Mouse (Mus musculus): ENCODE results near the gene 4930432K21Rik. TPM values are rescaled to one million over a fixed set of nuclear protein-coding genes. Genes with fewer than 3 reads are reported as not detected.

Gene 4930432K21Rik
- total and polyA plus RNA-seq, 2 experiments from 2014 or later, result 2.2 to 5.7 TPM

GRCm38 (mm10) chr8:84210167-84210791 is 62.5 kb downstream of the 4930432K21Rik start:
- Histone ChIP-seq H3K9ac (replicated peaks; ENCODE audit: low read length, poor library complexity, severe bottlenecking) (no peak overlapping the region), H3K27ac (ENCODE audit: low read depth, low read length) (no peak overlapping the region), H3K36me3 (ENCODE audit: insufficient read depth, low read length) (peaks cover 32% of the 10 kb centered on the region), H3K9me3 (ENCODE audit: low read length) (no peaks in the 10 kb centered on the region), H3K4me1 (ENCODE audit: insufficient read depth, low read length) (no peaks in the 10 kb centered on the region), H3K4me2 (ENCODE audit: low read depth, low read length, poor library complexity, severe bottlenecking) (peak overlapping the region; percentile 12; the same call in 1 of the 2 replicates), H3K4me3 (ENCODE audit: low read depth, low read length) (no peak overlapping the region), H3K27me3 (ENCODE audit: insufficient read depth, low read length) (no peaks in the 10 kb centered on the region)
- ATAC-seq (ENCODE audit: low FRiP score) (peak; percentile 28; the same call in 1 of the 2 replicates), DNase-seq (ENCODE audit: low spot score) (peak; percentile 83)
- 57% methylated on average over 34 of the region's 34 CpGs for WGBS
- peak; percentile 93 for TF ChIP-seq CTCF (IDR thresholded peaks at IDR 0.05)

DNA sequence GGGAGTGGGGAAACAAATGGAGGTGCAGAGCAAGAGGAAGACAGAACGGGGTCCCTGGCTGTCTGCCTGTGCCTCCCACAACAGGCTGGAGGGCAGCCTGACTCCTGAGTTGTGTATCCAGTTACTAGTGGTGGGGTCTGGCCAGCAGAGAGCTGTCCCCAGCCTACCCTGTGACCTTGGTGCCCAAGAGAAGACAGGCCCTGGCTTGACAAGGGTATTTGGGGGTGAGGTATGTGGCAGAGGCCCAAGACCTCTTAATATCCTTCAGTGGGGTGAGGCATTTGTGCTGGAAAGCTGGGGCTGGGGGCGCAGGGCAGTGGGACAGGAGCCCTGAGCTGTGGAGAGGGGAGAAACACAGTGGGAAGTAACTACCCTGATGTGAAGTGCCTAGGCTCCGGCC is 63.4 kb downstream of the 4930432K21Rik start:
- WGBS, result 96% methylated on average over 3 of the region's 3 CpGs
- no peak overlapping the region for H3K4me3 ChIP-seq (ENCODE audit: low read depth, low read length)
- H3K9me3 ChIP-seq (ENCODE audit: low read length), result no peaks in the 10 kb centered on the region
- H3K27ac ChIP-seq (ENCODE audit: low read depth, low read length), result no peak overlapping the region
- ATAC-seq (ENCODE audit: low FRiP score), result no peak
- no peak overlapping the region for H3K4me2 ChIP-seq (ENCODE audit: low read depth, low read length, poor library complexity, severe bottlenecking)
- DNase-seq (ENCODE audit: low spot score), result no peak
- no peaks in the 10 kb centered on the region for H3K27me3 ChIP-seq (ENCODE audit: insufficient read depth, low read length)
- H3K4me1 ChIP-seq (ENCODE audit: insufficient read depth, low read length), result no peaks in the 10 kb centered on the region
- H3K9ac ChIP-seq (replicated peaks; ENCODE audit: low read length, poor library complexity, severe bottlenecking), result no peak overlapping the region
- no peak for TF ChIP-seq CTCF (IDR thresholded peaks at IDR 0.05)
- H3K36me3 ChIP-seq (ENCODE audit: insufficient read depth, low read length), result peaks cover 41% of the 10 kb centered on the region

DNA sequence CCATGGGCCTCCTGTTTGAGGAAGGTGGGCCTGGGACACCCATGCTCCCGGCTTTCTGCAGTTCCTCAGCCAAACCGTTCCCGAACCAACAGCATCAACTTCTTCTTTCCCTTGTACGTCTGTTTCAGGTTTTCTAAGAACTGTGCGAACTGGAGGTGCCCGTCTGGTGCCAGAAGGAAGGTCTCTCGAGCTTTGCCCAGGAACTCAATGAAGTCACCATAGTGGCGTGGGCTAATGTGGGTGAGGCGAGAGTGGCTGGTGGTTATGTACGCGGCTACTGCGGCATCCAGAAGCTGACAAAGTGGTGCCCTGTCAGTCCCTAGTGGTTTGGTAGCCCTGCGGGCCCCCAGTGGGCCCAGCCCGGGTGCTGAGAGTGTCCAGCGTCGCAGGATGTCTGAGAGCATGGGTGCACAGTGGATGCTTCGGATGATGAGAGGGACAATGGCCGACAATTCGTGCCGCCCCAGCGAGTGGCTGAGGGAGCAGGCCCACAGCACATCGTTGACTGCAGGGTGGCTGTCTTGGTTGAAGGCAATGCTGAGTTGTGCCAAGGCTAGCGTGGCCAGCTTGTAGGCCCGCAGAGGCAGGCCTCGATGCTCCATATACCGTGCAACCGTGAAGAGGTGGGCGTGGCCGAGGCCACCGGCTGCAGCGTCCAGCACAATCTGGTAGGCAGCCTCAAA is 64.2 kb downstream of the 4930432K21Rik start:
- Histone ChIP-seq H3K9me3 (ENCODE audit: low read length) (no peaks in the 10 kb centered on the region), H3K4me2 (ENCODE audit: low read depth, low read length, poor library complexity, severe bottlenecking) (no peak overlapping the region), H3K4me3 (ENCODE audit: low read depth, low read length) (no peak overlapping the region), H3K36me3 (ENCODE audit: insufficient read depth, low read length) (peaks cover 49% of the 10 kb centered on the region), H3K9ac (replicated peaks; ENCODE audit: low read length, poor library complexity, severe bottlenecking) (no peak overlapping the region), H3K27me3 (ENCODE audit: insufficient read depth, low read length) (no peaks in the 10 kb centered on the region), H3K4me1 (ENCODE audit: insufficient read depth, low read length) (no peaks in the 10 kb centered on the region), H3K27ac (ENCODE audit: low read depth, low read length) (no peak overlapping the region)
- DNase-seq (ENCODE audit: low spot score) (no peak), ATAC-seq (ENCODE audit: low FRiP score) (no peak)
- WGBS, result 92% methylated on average over 31 of the region's 31 CpGs
- TF ChIP-seq CTCF (IDR thresholded peaks at IDR 0.05), result no peak

DNA sequence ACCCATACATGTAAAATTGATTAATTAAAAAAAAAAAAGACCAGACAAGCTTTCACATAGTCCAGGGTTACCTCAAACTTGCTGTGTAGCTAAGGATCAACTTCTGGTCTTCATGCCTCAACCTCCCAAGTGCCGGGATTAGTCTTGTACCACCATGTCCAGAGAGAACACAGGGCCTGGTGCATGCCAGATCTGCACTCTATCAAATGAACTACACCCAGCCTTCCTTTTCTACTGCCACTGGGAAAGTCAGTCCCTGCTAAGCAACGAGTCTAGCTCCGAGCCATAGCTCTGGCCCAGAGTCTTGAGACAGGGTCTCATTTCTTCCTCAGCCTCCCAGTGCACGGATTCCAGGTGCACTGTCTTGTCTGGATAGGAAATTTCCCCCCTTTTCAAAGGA is 65.5 kb downstream of the 4930432K21Rik start:
- Histone ChIP-seq H3K27ac (ENCODE audit: low read depth, low read length) (no peak overlapping the region), H3K27me3 (ENCODE audit: insufficient read depth, low read length) (no peaks in the 10 kb centered on the region), H3K4me2 (ENCODE audit: low read depth, low read length, poor library complexity, severe bottlenecking) (no peak overlapping the region), H3K36me3 (ENCODE audit: insufficient read depth, low read length) (peaks cover 61% of the 10 kb centered on the region), H3K9me3 (ENCODE audit: low read length) (no peaks in the 10 kb centered on the region), H3K4me1 (ENCODE audit: insufficient read depth, low read length) (no peaks in the 10 kb centered on the region), H3K4me3 (ENCODE audit: low read depth, low read length) (no peak overlapping the region), H3K9ac (replicated peaks; ENCODE audit: low read length, poor library complexity, severe bottlenecking) (no peak overlapping the region)
- DNase-seq (ENCODE audit: low spot score) (no peak), ATAC-seq (ENCODE audit: low FRiP score) (no peak)
- 91% methylated on average over 4 of the region's 4 CpGs for WGBS
- no peak for TF ChIP-seq CTCF (IDR thresholded peaks at IDR 0.05)

GRCm38 (mm10) chr8:84217206-84217605 is 69.4 kb downstream of the 4930432K21Rik start:
- ATAC-seq (ENCODE audit: low FRiP score), result no peak

DNA sequence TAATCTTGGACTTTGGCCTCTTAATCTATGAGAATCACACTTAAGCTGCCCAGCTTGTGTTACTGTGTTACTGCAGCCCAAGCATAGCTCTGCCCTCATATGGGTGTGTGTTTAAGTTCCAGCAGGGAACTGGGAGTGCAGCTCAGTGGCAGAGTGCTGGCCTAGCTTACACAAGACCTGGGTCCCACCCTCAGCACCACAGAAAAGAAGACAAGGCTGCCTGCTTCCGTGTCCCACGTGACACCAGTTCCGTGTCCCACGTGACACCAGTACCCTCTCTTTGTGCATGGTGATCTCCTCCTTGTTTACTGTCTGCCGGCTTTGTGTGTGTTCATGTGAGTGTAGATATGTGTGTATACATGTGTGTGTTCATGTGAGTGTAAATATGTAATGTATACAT is 70.3 kb downstream of the 4930432K21Rik start:
- H3K27ac ChIP-seq (ENCODE audit: low read depth, low read length), result no peak overlapping the region
- no peaks in the 10 kb centered on the region for H3K4me1 ChIP-seq (ENCODE audit: insufficient read depth, low read length)
- no peaks in the 10 kb centered on the region for H3K27me3 ChIP-seq (ENCODE audit: insufficient read depth, low read length)
- no peak for ATAC-seq (ENCODE audit: low FRiP score)
- no peak for DNase-seq (ENCODE audit: low spot score)
- H3K4me2 ChIP-seq (ENCODE audit: low read depth, low read length, poor library complexity, severe bottlenecking), result no peak overlapping the region
- TF ChIP-seq CTCF (IDR thresholded peaks at IDR 0.05), result no peak
- H3K9ac ChIP-seq (replicated peaks; ENCODE audit: low read length, poor library complexity, severe bottlenecking), result no peak overlapping the region
- H3K9me3 ChIP-seq (ENCODE audit: low read length), result no peaks in the 10 kb centered on the region
- peaks cover 76% of the 10 kb centered on the region for H3K36me3 ChIP-seq (ENCODE audit: insufficient read depth, low read length)
- 89% methylated on average over 5 of the region's 5 CpGs for WGBS
- H3K4me3 ChIP-seq (ENCODE audit: low read depth, low read length), result no peak overlapping the region

More at GRCm38 (mm10) chr8:84217206-84217605, 69.4 kb downstream of the 4930432K21Rik start:
- no peak overlapping the region for H3K27ac ChIP-seq (ENCODE audit: low read depth, low read length)
- no peak overlapping the region for H3K4me2 ChIP-seq (ENCODE audit: low read depth, low read length, poor library complexity, severe bottlenecking)
- H3K9ac ChIP-seq (replicated peaks; ENCODE audit: low read length, poor library complexity, severe bottlenecking), result no peak overlapping the region
- H3K27me3 ChIP-seq (ENCODE audit: insufficient read depth, low read length), result no peaks in the 10 kb centered on the region
- H3K9me3 ChIP-seq (ENCODE audit: low read length), result no peaks in the 10 kb centered on the region
- no peaks in the 10 kb centered on the region for H3K4me1 ChIP-seq (ENCODE audit: insufficient read depth, low read length)
- TF ChIP-seq CTCF (IDR thresholded peaks at IDR 0.05), result no peak
- H3K36me3 ChIP-seq (ENCODE audit: insufficient read depth, low read length), result peaks cover 72% of the 10 kb centered on the region
- no peak for DNase-seq (ENCODE audit: low spot score)
- WGBS, result 93% methylated on average over 11 of the region's 11 CpGs
- no peak overlapping the region for H3K4me3 ChIP-seq (ENCODE audit: low read depth, low read length)

Data from midbrain, postnatal 0 days (tissue).